Mouse (Mus musculus): Measurements from ENCODE around the gene Dio2.

The Dio2 gene

GRCm38 (mm10) chr12:90738388-90739223 lies at the start of gene Dio2:
Dio2 (minus strand) TSS chr12:90738438.
- peak; percentile 18 for DNase-seq (ENCODE audit: low read depth, low spot score)

- no peak for DNase-seq (ENCODE audit: low read depth, low spot score)
Observed at GRCm38 (mm10) chr12:90781438-90781837, 43.2 kb upstream of the Dio2 start.

- DNase-seq (ENCODE audit: low read depth, low spot score) = no peak
Observed at GRCm38 (mm10) chr12:90744752-90745151, 6.5 kb upstream of the Dio2 start.

GRCm38 (mm10) chr12:90743633-90744032 lies 5.4 kb upstream of the Dio2 start:
- no peak for DNase-seq (ENCODE audit: low read depth, low spot score)

GRCm38 (mm10) chr12:90740468-90740867 lies 2.2 kb upstream of the Dio2 start:
- peak; percentile 79 for DNase-seq (ENCODE audit: low read depth, low spot score)

GRCm38 (mm10) chr12:90737932-90738331 lies 306 bp downstream of the Dio2 start:
- peak; percentile 13 for DNase-seq (ENCODE audit: low read depth, low spot score)

- DNase-seq (ENCODE audit: low read depth, low spot score) = no peak
Observed at GRCm38 (mm10) chr12:90735447-90735846, 2.8 kb downstream of the Dio2 start.

GRCm38 (mm10) chr12:90734503-90734902 lies 3.7 kb downstream of the Dio2 start:
- no peak for DNase-seq (ENCODE audit: low read depth, low spot score)

- DNase-seq (ENCODE audit: low read depth, low spot score) = no peak
Observed at GRCm38 (mm10) chr12:90733721-90734120, 4.5 kb downstream of the Dio2 start.

GRCm38 (mm10) chr12:90729648-90730047 lies 8.6 kb downstream of the Dio2 start:
- DNase-seq (ENCODE audit: low read depth, low spot score) = peak; percentile 79

- DNase-seq (ENCODE audit: low read depth, low spot score) = no peak
Observed at GRCm38 (mm10) chr12:90725107-90725506, 13.1 kb downstream of the Dio2 start.

GRCm38 (mm10) chr12:90724644-90725043 lies 13.6 kb downstream of the Dio2 start:
- no peak for DNase-seq (ENCODE audit: low read depth, low spot score)

- no peak for DNase-seq (ENCODE audit: low read depth, low spot score)
Observed at GRCm38 (mm10) chr12:90694135-90694534, 44.1 kb downstream of the Dio2 start.
